Mouse (Mus musculus) ES-Bruce4 (cell line): Measurements from ENCODE around the gene Ndufb8.

Experiments
- CTCF ChIP-seq: IDR thresholded peaks from one replicate; pipeline ENCODE4 v1.8.1; 2011; ENCODE audit warnings: low read depth, low read length
- POLR2A ChIP-seq: IDR thresholded peaks from one replicate; pipeline ENCODE4 v1.8.1; 2011; ENCODE audit warnings: low read length; ENCODE audit not compliant: insufficient read depth

GRCm38 (mm10) chr19:44542694-44543178 is 12.5 kb downstream of the Ndufb8 start:
- TF ChIP-seq CTCF (no peak), POLR2A (no peak)
